Mouse (Mus musculus): ENCODE data around the gene Nedd8. TPM values are rescaled to one million over a fixed set of nuclear protein-coding genes. Genes with fewer than 3 reads are reported as not detected.

Gene Nedd8
- 499 and 508 TPM in 2 replicates for polyA plus RNA-seq (2015; fragmentation: Nextera tagmentation; extraction: Ambion mirVana)

GRCm38 (mm10) chr14:55671833-55672740 is at the start of gene Nedd8, which contains the start of gene Gmpr2:
Gene Nedd8 (minus strand): TSS chr14:55672124.
Gene Gmpr2 (plus strand): TSS chr14:55671941.
- H3K4me2 ChIP-seq (ENCODE audit: low read depth, low read length) = peak within 1 kb of the TSS; percentile 93
- peak; percentile 99 for ATAC-seq (ENCODE audit: low read depth)
- H3K36me3 ChIP-seq (ENCODE audit: control insufficient read depth, insufficient read depth, low read length) = peaks cover 19% of the 10 kb centered on the region
- H3K27me3 ChIP-seq (ENCODE audit: control insufficient read depth, insufficient read depth, low read depth, low read length) = no peaks in the 10 kb centered on the region
- H3K4me3 ChIP-seq (ENCODE audit: low read length) = peak within 1 kb of the TSS; percentile 97
- WGBS = under 1% methylated on average over 38 of the region's 38 CpGs
- peak within 1 kb of the TSS; percentile 93 for H3K27ac ChIP-seq (ENCODE audit: low read length)
- peaks cover 10% of the 10 kb centered on the region for H3K4me1 ChIP-seq (replicated peaks; ENCODE audit: control insufficient read depth, insufficient read depth, low read length)
- H3K9ac ChIP-seq (ENCODE audit: low read length) = peak within 1 kb of the TSS; percentile 89
- H3K9me3 ChIP-seq (ENCODE audit: control insufficient read depth, low read length) = no peaks in the 10 kb centered on the region

DNA sequence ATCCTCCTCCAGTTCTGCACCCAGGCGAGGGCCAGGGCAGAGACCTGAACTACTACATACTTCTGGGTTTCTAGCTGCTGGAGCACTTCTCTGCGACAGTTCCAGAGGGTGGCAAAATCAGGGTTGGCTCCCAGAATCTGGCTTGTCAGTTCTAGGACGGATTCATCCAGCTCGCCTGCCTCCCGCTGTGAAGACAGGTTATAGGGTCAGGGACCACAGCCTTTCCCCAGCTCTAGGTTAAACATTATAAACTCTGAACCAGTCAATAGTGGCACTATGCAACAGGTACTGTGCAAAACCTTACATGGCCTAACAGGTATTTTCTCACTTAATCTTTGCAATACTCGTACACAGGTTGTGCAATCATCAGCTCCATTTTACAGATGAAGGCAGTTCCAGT is 49.2 kb upstream of the Nedd8 start:
- Histone ChIP-seq H3K36me3 (ENCODE audit: control insufficient read depth, insufficient read depth, low read length) (peaks cover 12% of the 10 kb centered on the region), H3K9ac (ENCODE audit: low read length) (peak overlapping the region; percentile 90; the same call in 1 of the 2 replicates), H3K27me3 (ENCODE audit: control insufficient read depth, insufficient read depth, low read depth, low read length) (no peaks in the 10 kb centered on the region), H3K4me2 (ENCODE audit: low read depth, low read length) (peak overlapping the region; percentile 73), H3K9me3 (ENCODE audit: control insufficient read depth, low read length) (no peaks in the 10 kb centered on the region), H3K4me1 (replicated peaks; ENCODE audit: control insufficient read depth, insufficient read depth, low read length) (peaks cover 6% of the 10 kb centered on the region), H3K4me3 (ENCODE audit: low read length) (peak overlapping the region; percentile 88), H3K27ac (ENCODE audit: low read length) (no peak overlapping the region)
- no peak for ATAC-seq (ENCODE audit: low read depth)
- 67% methylated on average over 6 of the region's 6 CpGs for WGBS

DNA sequence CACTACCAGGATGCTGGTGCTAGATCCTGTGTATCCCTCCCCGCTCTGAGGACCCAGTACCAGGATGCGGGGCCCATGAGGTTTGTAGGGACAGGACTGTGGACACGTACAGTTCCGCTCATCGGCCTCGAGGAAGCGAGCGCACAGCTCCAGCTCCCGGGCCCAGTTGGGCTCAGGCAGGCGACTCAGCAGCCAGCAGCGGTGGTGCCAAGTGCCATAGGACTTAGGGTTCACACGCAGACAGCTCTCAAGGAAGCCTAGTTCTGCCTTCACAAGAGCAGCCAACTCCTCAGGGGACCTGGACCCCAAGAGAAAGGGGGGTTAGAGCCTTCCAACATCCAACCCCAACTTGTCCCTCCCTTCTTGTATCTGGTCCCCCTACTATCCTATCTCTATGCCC is 48.7 kb upstream of the Nedd8 start:
- Histone ChIP-seq H3K27ac (ENCODE audit: low read length) (no peak overlapping the region), H3K4me1 (replicated peaks; ENCODE audit: control insufficient read depth, insufficient read depth, low read length) (peaks cover 6% of the 10 kb centered on the region), H3K4me3 (ENCODE audit: low read length) (no peak overlapping the region), H3K4me2 (ENCODE audit: low read depth, low read length) (no peak overlapping the region), H3K9ac (ENCODE audit: low read length) (no peak overlapping the region), H3K9me3 (ENCODE audit: control insufficient read depth, low read length) (no peaks in the 10 kb centered on the region), H3K27me3 (ENCODE audit: control insufficient read depth, insufficient read depth, low read depth, low read length) (no peaks in the 10 kb centered on the region), H3K36me3 (ENCODE audit: control insufficient read depth, insufficient read depth, low read length) (peaks cover 12% of the 10 kb centered on the region)
- ATAC-seq (ENCODE audit: low read depth) = no peak
- 96% methylated on average over 12 of the region's 12 CpGs for WGBS

- no peak overlapping the region for H3K4me2 ChIP-seq (ENCODE audit: low read depth, low read length)
- ATAC-seq (ENCODE audit: low read depth) = no peak
- WGBS = 84% methylated on average over 6 of the region's 6 CpGs
- no peak overlapping the region for H3K9ac ChIP-seq (ENCODE audit: low read length)
- no peaks in the 10 kb centered on the region for H3K9me3 ChIP-seq (ENCODE audit: control insufficient read depth, low read length)
- H3K4me3 ChIP-seq (ENCODE audit: low read length) = no peak overlapping the region
- no peak overlapping the region for H3K27ac ChIP-seq (ENCODE audit: low read length)
- no peaks in the 10 kb centered on the region for H3K27me3 ChIP-seq (ENCODE audit: control insufficient read depth, insufficient read depth, low read depth, low read length)
- peaks cover 12% of the 10 kb centered on the region for H3K36me3 ChIP-seq (ENCODE audit: control insufficient read depth, insufficient read depth, low read length)
- peaks cover 11% of the 10 kb centered on the region for H3K4me1 ChIP-seq (replicated peaks; ENCODE audit: control insufficient read depth, insufficient read depth, low read length)
Observed at GRCm38 (mm10) chr14:55719737-55720136, 47.8 kb upstream of the Nedd8 start.

DNA sequence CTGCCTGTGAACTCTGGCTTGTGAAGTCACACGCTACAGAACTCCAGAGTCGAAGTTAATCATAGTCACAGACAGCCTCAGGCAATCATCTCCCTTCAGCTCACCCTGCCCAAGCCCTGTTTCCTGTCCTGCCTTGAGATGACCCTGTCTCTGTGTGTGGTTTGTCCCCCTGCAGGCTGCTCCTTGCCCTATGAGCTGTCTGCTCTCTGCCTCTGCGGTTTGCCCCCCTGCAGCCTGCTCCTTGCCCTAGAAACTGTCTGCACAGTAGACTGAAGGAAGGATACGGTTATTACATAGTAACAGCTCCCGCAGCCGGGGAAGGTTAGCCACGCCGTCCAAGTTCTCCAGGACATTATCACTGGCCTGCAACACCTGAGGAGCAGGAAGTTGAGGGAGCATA is 45.0 kb upstream of the Nedd8 start:
- Histone ChIP-seq H3K27ac (ENCODE audit: low read length) (no peak overlapping the region), H3K36me3 (ENCODE audit: control insufficient read depth, insufficient read depth, low read length) (peaks cover 12% of the 10 kb centered on the region), H3K4me2 (ENCODE audit: low read depth, low read length) (no peak overlapping the region), H3K9me3 (ENCODE audit: control insufficient read depth, low read length) (no peaks in the 10 kb centered on the region), H3K9ac (ENCODE audit: low read length) (no peak overlapping the region), H3K27me3 (ENCODE audit: control insufficient read depth, insufficient read depth, low read depth, low read length) (no peaks in the 10 kb centered on the region; the same call in 1 of the 2 replicates), H3K4me1 (replicated peaks; ENCODE audit: control insufficient read depth, insufficient read depth, low read length) (peaks cover 19% of the 10 kb centered on the region), H3K4me3 (ENCODE audit: low read length) (no peak overlapping the region)
- WGBS = 80% methylated on average over 8 of the region's 8 CpGs
- no peak for ATAC-seq (ENCODE audit: low read depth)

DNA sequence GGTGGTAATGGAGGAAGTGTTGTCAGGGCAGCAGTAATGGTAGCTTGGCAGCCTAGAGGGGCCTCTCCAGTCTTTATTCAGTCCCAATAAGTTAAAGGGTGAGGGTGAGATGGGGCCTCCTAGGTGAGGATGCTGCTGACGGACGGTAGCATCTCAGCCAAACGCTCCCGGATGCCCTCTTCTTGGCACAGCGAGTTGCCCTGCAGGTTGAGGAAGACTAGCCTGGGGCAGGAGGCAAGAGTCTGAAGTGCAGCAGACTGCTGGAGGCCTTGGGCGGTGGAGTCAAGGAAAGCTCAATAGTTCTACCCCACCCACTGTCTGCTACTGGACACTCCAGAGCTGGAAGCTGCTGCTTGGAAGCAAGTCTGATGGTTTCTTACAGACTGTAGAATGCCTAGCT is 44.3 kb upstream of the Nedd8 start:
- Histone ChIP-seq H3K9me3 (ENCODE audit: control insufficient read depth, low read length) (no peaks in the 10 kb centered on the region), H3K4me3 (ENCODE audit: low read length) (no peak overlapping the region), H3K4me1 (replicated peaks; ENCODE audit: control insufficient read depth, insufficient read depth, low read length) (peaks cover 17% of the 10 kb centered on the region), H3K27me3 (ENCODE audit: control insufficient read depth, insufficient read depth, low read depth, low read length) (no peaks in the 10 kb centered on the region; the same call in 1 of the 2 replicates), H3K36me3 (ENCODE audit: control insufficient read depth, insufficient read depth, low read length) (peaks cover 12% of the 10 kb centered on the region), H3K9ac (ENCODE audit: low read length) (no peak overlapping the region), H3K4me2 (ENCODE audit: low read depth, low read length) (no peak overlapping the region), H3K27ac (ENCODE audit: low read length) (no peak overlapping the region)
- ATAC-seq (ENCODE audit: low read depth) = no peak
- WGBS = 93% methylated on average over 6 of the region's 6 CpGs

DNA sequence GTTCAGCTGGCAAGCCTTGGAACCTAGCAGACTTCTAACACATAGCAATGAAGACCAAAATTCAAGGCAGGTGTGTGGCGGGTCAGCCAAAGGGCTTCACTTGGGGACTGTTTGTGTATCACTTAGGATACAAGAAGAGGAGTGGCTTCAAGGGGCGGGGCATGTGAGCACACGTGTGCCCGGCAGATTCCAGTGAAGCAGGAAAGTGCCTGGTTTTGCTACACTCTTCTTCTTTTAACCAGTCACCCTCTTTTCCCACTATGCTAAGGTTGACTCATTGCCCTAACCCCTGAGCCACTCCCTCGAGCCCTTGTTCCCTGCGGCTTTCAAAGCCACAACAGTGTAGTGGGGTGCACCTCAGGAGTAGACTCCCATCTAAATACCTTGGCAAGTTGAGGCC is 43.0 kb upstream of the Nedd8 start:
- H3K36me3 ChIP-seq (ENCODE audit: control insufficient read depth, insufficient read depth, low read length) = peaks cover 9% of the 10 kb centered on the region
- no peak overlapping the region for H3K9ac ChIP-seq (ENCODE audit: low read length)
- H3K27ac ChIP-seq (ENCODE audit: low read length) = peak overlapping the region; percentile 14; the same call in 1 of the 2 replicates
- H3K4me3 ChIP-seq (ENCODE audit: low read length) = no peak overlapping the region
- no peak overlapping the region for H3K4me2 ChIP-seq (ENCODE audit: low read depth, low read length)
- no peaks in the 10 kb centered on the region for H3K9me3 ChIP-seq (ENCODE audit: control insufficient read depth, low read length)
- H3K4me1 ChIP-seq (replicated peaks; ENCODE audit: control insufficient read depth, insufficient read depth, low read length) = peaks cover 16% of the 10 kb centered on the region
- peak; percentile 39; the same call in 1 of the 2 replicates for ATAC-seq (ENCODE audit: low read depth)
- WGBS = 27% methylated on average over 6 of the region's 6 CpGs
- no peaks in the 10 kb centered on the region; the same call in 1 of the 2 replicates for H3K27me3 ChIP-seq (ENCODE audit: control insufficient read depth, insufficient read depth, low read depth, low read length)

DNA sequence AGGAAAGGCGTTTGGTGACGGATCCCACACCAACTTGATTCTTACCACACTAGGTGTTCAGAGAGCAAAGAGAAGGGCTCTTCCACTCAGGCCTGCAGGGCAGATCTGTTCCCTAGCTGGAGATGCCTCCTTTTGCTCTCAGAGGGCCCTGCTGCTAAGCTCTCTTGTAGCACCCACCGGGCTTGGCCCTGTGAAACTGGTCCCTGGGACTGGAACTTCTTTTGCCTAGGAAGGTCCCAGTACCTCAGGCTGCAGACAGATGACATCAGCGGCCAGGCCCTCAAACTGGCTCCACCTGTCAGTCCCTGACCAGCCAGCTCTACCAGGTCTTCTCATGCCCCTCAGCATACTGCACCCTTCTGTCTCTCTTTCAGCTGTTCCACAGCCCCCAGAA is 41.8 kb upstream of the Nedd8 start, which contains the start of gene Tgm1:
Gene Tgm1 (minus strand): TSS at position 198 of the 394 bp plus-strand sequence.
- 0 out of 2 replicates have a peak, but pooled peaks have one; percentile 10 for ATAC-seq (ENCODE audit: low read depth)

DNA sequence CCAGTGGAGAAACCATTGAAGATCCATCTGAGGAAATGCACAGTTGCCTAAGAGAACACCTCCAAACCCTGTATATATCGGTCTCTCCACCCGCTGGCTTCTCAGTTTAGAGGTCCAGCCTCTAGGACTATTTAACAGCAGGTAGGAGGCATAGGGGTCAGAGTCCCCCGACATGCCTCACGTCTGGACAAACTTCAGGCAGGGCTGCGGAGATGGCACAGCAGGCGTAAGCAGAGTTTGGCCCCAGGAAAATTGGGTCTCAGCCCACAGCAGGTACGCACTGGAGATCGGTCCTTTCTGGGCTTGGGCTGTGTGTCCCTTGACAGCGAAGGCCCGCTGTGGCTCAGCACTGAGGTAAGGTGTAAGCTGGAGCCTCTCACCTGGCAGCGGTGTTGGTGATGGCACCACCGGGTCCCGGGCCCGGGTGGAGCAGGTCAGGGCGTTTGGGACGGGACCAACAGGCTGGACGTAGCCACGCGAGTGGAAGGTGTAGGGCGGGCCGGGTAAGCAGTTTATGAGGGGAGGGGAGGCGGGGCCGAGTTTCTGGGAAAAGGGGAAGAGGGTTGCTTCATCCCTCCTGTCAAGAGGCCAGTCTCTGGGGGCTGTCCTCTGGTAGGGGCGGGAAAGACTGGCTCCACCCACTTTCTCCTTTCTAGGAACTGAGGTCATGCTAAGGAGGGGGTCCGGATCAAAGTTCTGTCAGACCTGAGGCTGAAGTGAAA is 41.2 kb upstream of the Nedd8 start:
- Histone ChIP-seq H3K4me3 (ENCODE audit: low read length) (peak overlapping the region; percentile 22), H3K27ac (ENCODE audit: low read length) (peak overlapping the region; percentile 53), H3K9me3 (ENCODE audit: control insufficient read depth, low read length) (no peaks in the 10 kb centered on the region), H3K27me3 (ENCODE audit: control insufficient read depth, insufficient read depth, low read depth, low read length) (no peaks in the 10 kb centered on the region; the same call in 1 of the 2 replicates), H3K4me2 (ENCODE audit: low read depth, low read length) (peak overlapping the region; percentile 53), H3K9ac (ENCODE audit: low read length) (peak overlapping the region; percentile 57), H3K36me3 (ENCODE audit: control insufficient read depth, insufficient read depth, low read length) (peaks cover 2% of the 10 kb centered on the region), H3K4me1 (replicated peaks; ENCODE audit: control insufficient read depth, insufficient read depth, low read length) (peaks cover 16% of the 10 kb centered on the region)
- ATAC-seq (ENCODE audit: low read depth) = peak; percentile 65
- 9% methylated on average over 25 of the region's 25 CpGs for whole genome bisulfite sequencing

More for the DNA sequence above, 41.8 kb upstream of the Nedd8 start, which contains the start of gene Tgm1:
- Histone ChIP-seq H3K4me3 (ENCODE audit: low read length) (peak within 1 kb of the TSS; percentile 22), H3K9me3 (ENCODE audit: control insufficient read depth, low read length) (no peaks in the 10 kb centered on the region), H3K4me1 (replicated peaks; ENCODE audit: control insufficient read depth, insufficient read depth, low read length) (peaks cover 16% of the 10 kb centered on the region), H3K9ac (ENCODE audit: low read length) (peak within 1 kb of the TSS; percentile 57), H3K4me2 (ENCODE audit: low read depth, low read length) (peak within 1 kb of the TSS; percentile 53), H3K27me3 (ENCODE audit: control insufficient read depth, insufficient read depth, low read depth, low read length) (no peaks in the 10 kb centered on the region; the same call in 1 of the 2 replicates), H3K36me3 (ENCODE audit: control insufficient read depth, insufficient read depth, low read length) (peaks cover 7% of the 10 kb centered on the region), H3K27ac (ENCODE audit: low read length) (peak within 1 kb of the TSS; percentile 53)
- WGBS = 17% methylated on average over 4 of the region's 4 CpGs

Data from lung, embryonic 16.5 days (tissue).